Mouse (Mus musculus): ENCODE measurements around the gene Tubd1. TPM values are rescaled to one million over a fixed set of nuclear protein-coding genes. Genes with fewer than 3 reads are reported as not detected.
"Not testable (repeated sequence)": the region's sequence is repeated elsewhere in the genome, so short reads cannot be mapped to it uniquely, and the experiment has no call there.

Gene Tubd1
- total and polyA plus RNA-seq, 2 experiments from 2014 or later: 2.6 to 6.4 TPM

- no peak for ATAC-seq
- H3K27me3 ChIP-seq (ENCODE audit: insufficient read depth, low read length): no peaks in the 10 kb centered on the region
- no peak overlapping the region for H3K4me2 ChIP-seq (ENCODE audit: low read depth, low read length)
- no peak overlapping the region for H3K27ac ChIP-seq
- no peak overlapping the region for H3K4me3 ChIP-seq (ENCODE audit: low read length)
- H3K9ac ChIP-seq (replicated peaks; ENCODE audit: low read length): no peak overlapping the region
- no peak for DNase-seq (ENCODE audit: low spot score)
- H3K9me3 ChIP-seq (ENCODE audit: low read length): no peaks in the 10 kb centered on the region
- no peak for TF ChIP-seq CTCF (IDR thresholded peaks at IDR 0.05; ENCODE audit: low read depth)
- 87% methylated on average over 3 of the region's 3 CpGs for WGBS
- peaks cover 59% of the 10 kb centered on the region for H3K36me3 ChIP-seq (ENCODE audit: insufficient read depth, low read length)
- no peaks in the 10 kb centered on the region for H3K4me1 ChIP-seq (ENCODE audit: insufficient read depth, low read length)
Measured at GRCm38 (mm10) chr11:86516620-86517019, 28.2 kb upstream of the Tubd1 start.

DNA sequence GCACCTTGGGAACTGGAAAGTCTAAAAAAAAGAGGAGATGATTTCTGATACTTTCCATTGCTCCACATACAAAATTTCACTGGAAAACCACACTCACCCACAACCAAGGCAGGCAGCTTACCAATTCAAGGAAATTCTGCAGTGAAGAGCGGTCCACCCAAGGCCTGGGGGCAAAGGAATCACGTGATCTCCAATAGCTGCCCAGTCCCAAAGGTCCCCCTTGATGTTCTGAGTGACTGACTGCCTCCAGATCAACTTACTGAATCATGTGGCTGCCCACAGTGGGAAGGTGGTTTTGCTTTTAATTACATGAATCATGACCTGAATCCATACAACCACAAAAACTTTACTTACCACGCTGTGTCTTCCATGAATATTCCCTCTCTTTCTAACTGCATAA, 27.6 kb upstream of the Tubd1 start:
- no peak for TF ChIP-seq CTCF (IDR thresholded peaks at IDR 0.05; ENCODE audit: low read depth)
- DNase-seq (ENCODE audit: low spot score) (no peak), ATAC-seq (no peak)
- peaks cover 63% of the 10 kb centered on the region for H3K36me3 ChIP-seq (ENCODE audit: insufficient read depth, low read length)
- no peak overlapping the region for H3K4me2 ChIP-seq (ENCODE audit: low read depth, low read length)
- no peak overlapping the region for H3K27ac ChIP-seq
- no peak overlapping the region for H3K4me3 ChIP-seq (ENCODE audit: low read length)
- no peaks in the 10 kb centered on the region for H3K9me3 ChIP-seq (ENCODE audit: low read length)
- H3K9ac ChIP-seq (replicated peaks; ENCODE audit: low read length): no peak overlapping the region
- H3K27me3 ChIP-seq (ENCODE audit: insufficient read depth, low read length): no peaks in the 10 kb centered on the region
- WGBS: 87% methylated on average over 3 of the region's 3 CpGs
- H3K4me1 ChIP-seq (ENCODE audit: insufficient read depth, low read length): no peaks in the 10 kb centered on the region

GRCm38 (mm10) chr11:86519751-86520150, 25.0 kb upstream of the Tubd1 start:
- no peak for ATAC-seq
- H3K36me3 ChIP-seq (ENCODE audit: insufficient read depth, low read length): peaks cover 68% of the 10 kb centered on the region

GRCm38 (mm10) chr11:86527528-86527927, 17.3 kb upstream of the Tubd1 start:
- H3K4me3 ChIP-seq (ENCODE audit: low read length): no peak overlapping the region
- no peak overlapping the region for H3K9ac ChIP-seq (replicated peaks; ENCODE audit: low read length)
- H3K9me3 ChIP-seq (ENCODE audit: low read length): no peaks in the 10 kb centered on the region
- ATAC-seq: no peak
- DNase-seq (ENCODE audit: low spot score): no peak
- H3K4me1 ChIP-seq (ENCODE audit: insufficient read depth, low read length): no peaks in the 10 kb centered on the region
- WGBS: 96% methylated on average over 4 of the region's 4 CpGs
- H3K27me3 ChIP-seq (ENCODE audit: insufficient read depth, low read length): no peaks in the 10 kb centered on the region
- no peak overlapping the region for H3K27ac ChIP-seq
- TF ChIP-seq CTCF (IDR thresholded peaks at IDR 0.05; ENCODE audit: low read depth): no peak
- peaks cover 38% of the 10 kb centered on the region for H3K36me3 ChIP-seq (ENCODE audit: insufficient read depth, low read length)
- H3K4me2 ChIP-seq (ENCODE audit: low read depth, low read length): no peak overlapping the region

More at GRCm38 (mm10) chr11:86519751-86520150, 25.0 kb upstream of the Tubd1 start:
- Histone ChIP-seq H3K27me3 (ENCODE audit: insufficient read depth, low read length) (no peaks in the 10 kb centered on the region), H3K27ac (no peak overlapping the region), H3K4me3 (ENCODE audit: low read length) (no peak overlapping the region), H3K9ac (replicated peaks; ENCODE audit: low read length) (no peak overlapping the region), H3K9me3 (ENCODE audit: low read length) (no peaks in the 10 kb centered on the region), H3K4me1 (ENCODE audit: insufficient read depth, low read length) (no peaks in the 10 kb centered on the region), H3K4me2 (ENCODE audit: low read depth, low read length) (no peak overlapping the region)
- 91% methylated on average over 7 of the region's 7 CpGs for WGBS
- TF ChIP-seq CTCF (IDR thresholded peaks at IDR 0.05; ENCODE audit: low read depth): no peak
- no peak for DNase-seq (ENCODE audit: low spot score)

DNA sequence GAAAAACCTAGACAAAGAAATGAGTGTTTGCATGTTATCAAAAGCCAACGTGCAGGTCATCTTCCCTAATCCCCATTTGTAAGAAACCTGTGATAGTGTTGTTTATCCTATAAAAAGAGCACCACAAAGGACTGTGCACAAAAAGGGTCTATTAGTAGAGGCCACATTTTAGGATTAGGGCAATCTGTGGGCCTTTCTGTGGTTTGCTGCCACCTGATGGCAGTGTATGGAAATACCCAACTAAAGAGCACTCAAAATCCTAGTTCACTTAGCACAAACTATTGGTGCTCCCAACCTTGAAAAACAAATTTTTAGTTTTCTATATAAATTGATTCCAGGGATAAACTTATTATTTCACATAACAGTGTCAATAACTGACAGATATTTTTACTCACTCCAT, 12.0 kb upstream of the Tubd1 start:
- DNase-seq (ENCODE audit: low spot score) (peak; percentile 34), ATAC-seq (no peak)
- WGBS: 83% methylated on average over 1 of the region's 1 CpGs
- TF ChIP-seq CTCF (IDR thresholded peaks at IDR 0.05; ENCODE audit: low read depth): peak; percentile 55
- H3K36me3 ChIP-seq (ENCODE audit: insufficient read depth, low read length): 0 out of 2 replicates have a peak, but pooled peaks cover 11% of the 10 kb centered on the region
- no peaks in the 10 kb centered on the region for H3K4me1 ChIP-seq (ENCODE audit: insufficient read depth, low read length)
- H3K27me3 ChIP-seq (ENCODE audit: insufficient read depth, low read length): no peaks in the 10 kb centered on the region
- no peak overlapping the region for H3K4me2 ChIP-seq (ENCODE audit: low read depth, low read length)
- no peak overlapping the region for H3K4me3 ChIP-seq (ENCODE audit: low read length)
- H3K27ac ChIP-seq: no peak overlapping the region
- H3K9me3 ChIP-seq (ENCODE audit: low read length): no peaks in the 10 kb centered on the region
- no peak overlapping the region for H3K9ac ChIP-seq (replicated peaks; ENCODE audit: low read length)

GRCm38 (mm10) chr11:86533302-86533701, 11.5 kb upstream of the Tubd1 start:
- not testable (repeated sequence) for DNase-seq (ENCODE audit: low spot score); H3K4me1 ChIP-seq (ENCODE audit: insufficient read depth, low read length); ATAC-seq; H3K4me2 ChIP-seq (ENCODE audit: low read depth, low read length); H3K27ac ChIP-seq; H3K9ac ChIP-seq (replicated peaks; ENCODE audit: low read length); H3K4me3 ChIP-seq (ENCODE audit: low read length); H3K27me3 ChIP-seq (ENCODE audit: insufficient read depth, low read length); H3K9me3 ChIP-seq (ENCODE audit: low read length)
- 95% methylated on average over 6 of the region's 6 CpGs for whole genome bisulfite sequencing
- 0 out of 2 replicates have a peak, but pooled peaks cover 11% of the 10 kb centered on the region for H3K36me3 ChIP-seq (ENCODE audit: insufficient read depth, low read length)

GRCm38 (mm10) chr11:86534201-86534910, 10.4 kb upstream of the Tubd1 start:
- H3K9me3 ChIP-seq (ENCODE audit: low read length): no peaks in the 10 kb centered on the region
- no peaks in the 10 kb centered on the region for H3K4me1 ChIP-seq (ENCODE audit: insufficient read depth, low read length)
- WGBS: 94% methylated on average over 5 of the region's 5 CpGs
- H3K4me3 ChIP-seq (ENCODE audit: low read length): no peak overlapping the region
- DNase-seq (ENCODE audit: low spot score) (no peak), ATAC-seq (no peak)
- no peak overlapping the region for H3K27ac ChIP-seq
- no peak overlapping the region for H3K9ac ChIP-seq (replicated peaks; ENCODE audit: low read length)
- H3K36me3 ChIP-seq (ENCODE audit: insufficient read depth, low read length): 0 out of 2 replicates have a peak, but pooled peaks cover 11% of the 10 kb centered on the region
- H3K4me2 ChIP-seq (ENCODE audit: low read depth, low read length): no peak overlapping the region
- TF ChIP-seq CTCF (IDR thresholded peaks at IDR 0.05; ENCODE audit: low read depth): no peak
- no peaks in the 10 kb centered on the region for H3K27me3 ChIP-seq (ENCODE audit: insufficient read depth, low read length)

All from hindbrain, postnatal 0 days (tissue).